Mouse (Mus musculus): ENCODE measurements around the gene Ski. TPM values are rescaled to one million over a fixed set of nuclear protein-coding genes. Genes with fewer than 3 reads are reported as not detected.

The Ski gene
- polyA plus RNA-seq, 1 experiment from 2014 or later = 17.8 TPM

DNA sequence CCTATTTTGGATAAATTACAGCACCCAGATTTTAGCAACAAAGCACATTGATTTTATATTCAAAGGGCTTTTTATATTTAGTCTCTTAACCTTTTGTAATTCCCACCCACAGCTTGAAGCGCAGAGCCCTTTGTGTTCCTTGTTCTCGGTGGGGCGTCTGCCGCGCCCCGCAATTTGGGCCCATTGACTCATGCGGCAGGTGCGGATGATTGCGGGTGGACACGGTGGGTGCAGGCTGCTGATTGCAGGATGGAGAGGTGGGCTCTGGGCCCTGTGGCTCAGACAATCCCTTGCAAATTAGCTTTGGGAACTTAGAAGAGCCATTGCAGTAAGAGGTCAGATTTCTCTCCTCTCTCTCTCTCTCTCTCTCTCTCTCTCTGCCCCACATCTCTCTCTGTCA lies 104.1 kb downstream of the Ski start:
- Histone ChIP-seq H3K36me3 (ENCODE audit: control insufficient read depth, insufficient read depth, low read length) (no peaks in the 10 kb centered on the region), H3K4me1 (ENCODE audit: control insufficient read depth, insufficient read depth, low read length) (peaks cover 26% of the 10 kb centered on the region), H3K9ac (ENCODE audit: low read length) (no peak overlapping the region), H3K4me2 (ENCODE audit: low read depth, severe bottlenecking) (no peak overlapping the region), H3K9me3 (ENCODE audit: control insufficient read depth, low read length) (peaks cover 2% of the 10 kb centered on the region; the same call in 1 of the 2 replicates), H3K27ac (replicated peaks; ENCODE audit: low read depth, low read length) (no peak overlapping the region), H3K4me3 (ENCODE audit: low read depth, low read length) (no peak overlapping the region), H3K27me3 (ENCODE audit: control insufficient read depth, insufficient read depth, low read length) (no peaks in the 10 kb centered on the region)
- DNase-seq (ENCODE audit: low spot score) (no peak), ATAC-seq (ENCODE audit: insufficient number of reproducible peaks, low FRiP score, low TSS enrichment, low read depth) (no peak)
- 89% methylated on average over 10 of the region's 10 CpGs for WGBS

DNA sequence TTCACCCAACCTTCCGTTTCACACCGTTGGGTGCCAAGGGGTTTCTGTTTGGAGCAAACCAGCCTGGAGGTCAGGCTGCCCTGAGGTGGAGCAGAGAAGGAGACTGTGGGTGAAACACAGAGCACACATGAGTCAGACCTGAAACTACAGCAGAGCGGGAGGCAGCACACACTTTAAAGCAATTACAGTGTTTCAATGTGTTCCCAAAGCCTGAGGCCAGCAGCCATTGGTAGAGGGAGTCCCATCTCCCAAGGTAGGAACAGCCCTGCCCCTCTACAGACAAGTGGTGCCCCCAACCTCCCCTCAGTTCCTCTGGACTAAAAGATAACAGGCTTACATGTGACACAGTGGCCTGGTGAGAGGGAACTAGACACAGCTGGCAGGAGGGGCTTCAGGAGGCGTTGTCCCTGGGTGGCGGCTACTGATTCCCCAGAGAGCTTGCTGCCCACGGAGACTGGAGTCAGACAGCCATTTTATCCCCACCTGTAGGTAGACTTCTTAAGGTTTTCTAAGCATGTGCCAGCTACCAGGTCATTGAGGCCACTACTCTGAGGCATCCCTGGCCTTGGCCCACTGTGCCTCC lies 104.9 kb downstream of the Ski start:
- H3K27me3 ChIP-seq (ENCODE audit: control insufficient read depth, insufficient read depth, low read length) = no peaks in the 10 kb centered on the region
- H3K27ac ChIP-seq (replicated peaks; ENCODE audit: low read depth, low read length) = no peak overlapping the region
- H3K9me3 ChIP-seq (ENCODE audit: control insufficient read depth, low read length) = peaks cover 2% of the 10 kb centered on the region; the same call in 1 of the 2 replicates
- ATAC-seq (ENCODE audit: insufficient number of reproducible peaks, low FRiP score, low TSS enrichment, low read depth) = no peak
- no peak for DNase-seq (ENCODE audit: low spot score)
- no peaks in the 10 kb centered on the region for H3K36me3 ChIP-seq (ENCODE audit: control insufficient read depth, insufficient read depth, low read length)
- no peak overlapping the region for H3K4me2 ChIP-seq (ENCODE audit: low read depth, severe bottlenecking)
- peaks cover 21% of the 10 kb centered on the region for H3K4me1 ChIP-seq (ENCODE audit: control insufficient read depth, insufficient read depth, low read length)
- H3K4me3 ChIP-seq (ENCODE audit: low read depth, low read length) = no peak overlapping the region
- 75% methylated on average over 6 of the region's 6 CpGs for WGBS
- H3K9ac ChIP-seq (ENCODE audit: low read length) = no peak overlapping the region

GRCm38 (mm10) chr4:155116607-155117006 lies 105.8 kb downstream of the Ski start:
- H3K4me1 ChIP-seq (ENCODE audit: control insufficient read depth, insufficient read depth, low read length) = peaks cover 15% of the 10 kb centered on the region

DNA sequence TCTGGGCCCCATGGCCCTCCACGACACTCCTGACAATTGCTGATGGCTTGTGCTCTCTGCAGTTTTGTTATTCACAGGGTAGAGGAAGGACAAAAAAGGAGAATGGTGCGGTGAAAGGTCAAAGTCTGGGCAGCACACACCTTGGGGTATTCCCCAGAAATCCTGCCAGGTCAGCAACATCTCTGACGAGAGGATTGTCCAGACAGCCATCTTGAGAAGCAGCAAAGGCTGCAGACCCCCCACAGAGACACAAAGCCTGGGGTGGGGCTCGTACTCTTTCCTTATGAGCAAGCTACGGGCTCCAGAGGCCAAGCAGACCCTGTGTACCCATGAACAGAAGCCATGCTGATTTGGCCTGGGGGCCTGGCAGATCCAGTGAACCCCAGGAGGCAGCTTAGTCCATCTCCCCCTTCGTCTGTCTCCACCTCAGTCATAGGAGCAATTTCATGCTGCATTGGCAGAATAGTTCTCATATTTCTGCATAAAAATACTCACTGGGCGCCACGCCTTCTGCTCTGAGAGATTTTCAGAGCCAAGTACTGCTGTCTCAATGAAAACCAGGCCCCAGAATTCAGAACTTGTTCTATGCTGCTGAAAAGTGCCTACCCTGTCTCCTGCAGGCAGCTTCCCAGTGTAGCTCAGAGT lies 108.5 kb downstream of the Ski start:
- Histone ChIP-seq H3K4me1 (ENCODE audit: control insufficient read depth, insufficient read depth, low read length) (peaks cover 5% of the 10 kb centered on the region; the same call in 1 of the 2 replicates), H3K4me3 (ENCODE audit: low read depth, low read length) (no peak overlapping the region), H3K27me3 (ENCODE audit: control insufficient read depth, insufficient read depth, low read length) (no peaks in the 10 kb centered on the region), H3K4me2 (ENCODE audit: low read depth, severe bottlenecking) (no peak overlapping the region), H3K27ac (replicated peaks; ENCODE audit: low read depth, low read length) (no peak overlapping the region), H3K9me3 (ENCODE audit: control insufficient read depth, low read length) (no peaks in the 10 kb centered on the region), H3K36me3 (ENCODE audit: control insufficient read depth, insufficient read depth, low read length) (no peaks in the 10 kb centered on the region), H3K9ac (ENCODE audit: low read length) (no peak overlapping the region)
- 68% methylated on average over 8 of the region's 8 CpGs for WGBS
- ATAC-seq (ENCODE audit: insufficient number of reproducible peaks, low FRiP score, low TSS enrichment, low read depth) (no peak), DNase-seq (ENCODE audit: low spot score) (no peak)

More at GRCm38 (mm10) chr4:155116607-155117006, 105.8 kb downstream of the Ski start:
- DNase-seq (ENCODE audit: low spot score) (no peak), ATAC-seq (ENCODE audit: insufficient number of reproducible peaks, low FRiP score, low TSS enrichment, low read depth) (no peak)
- peaks cover 2% of the 10 kb centered on the region; the same call in 1 of the 2 replicates for H3K9me3 ChIP-seq (ENCODE audit: control insufficient read depth, low read length)
- no peak overlapping the region for H3K4me2 ChIP-seq (ENCODE audit: low read depth, severe bottlenecking)
- no peak overlapping the region for H3K27ac ChIP-seq (replicated peaks; ENCODE audit: low read depth, low read length)
- H3K36me3 ChIP-seq (ENCODE audit: control insufficient read depth, insufficient read depth, low read length) = no peaks in the 10 kb centered on the region
- no peak overlapping the region for H3K4me3 ChIP-seq (ENCODE audit: low read depth, low read length)
- no peaks in the 10 kb centered on the region for H3K27me3 ChIP-seq (ENCODE audit: control insufficient read depth, insufficient read depth, low read length)
- WGBS = 91% methylated on average over 4 of the region's 4 CpGs
- H3K9ac ChIP-seq (ENCODE audit: low read length) = no peak overlapping the region

GRCm38 (mm10) chr4:155109471-155109870 lies 112.9 kb downstream of the Ski start:
- ATAC-seq (ENCODE audit: insufficient number of reproducible peaks, low FRiP score, low TSS enrichment, low read depth) (no peak), DNase-seq (ENCODE audit: low spot score) (no peak)
- Histone ChIP-seq H3K9ac (ENCODE audit: low read length) (no peak overlapping the region), H3K27me3 (ENCODE audit: control insufficient read depth, insufficient read depth, low read length) (no peaks in the 10 kb centered on the region), H3K9me3 (ENCODE audit: control insufficient read depth, low read length) (no peaks in the 10 kb centered on the region), H3K4me3 (ENCODE audit: low read depth, low read length) (no peak overlapping the region), H3K27ac (replicated peaks; ENCODE audit: low read depth, low read length) (no peak overlapping the region), H3K4me1 (ENCODE audit: control insufficient read depth, insufficient read depth, low read length) (peaks cover 2% of the 10 kb centered on the region; the same call in 1 of the 2 replicates), H3K36me3 (ENCODE audit: control insufficient read depth, insufficient read depth, low read length) (no peaks in the 10 kb centered on the region), H3K4me2 (ENCODE audit: low read depth, severe bottlenecking) (no peak overlapping the region)
- 65% methylated on average over 5 of the region's 5 CpGs for WGBS

DNA sequence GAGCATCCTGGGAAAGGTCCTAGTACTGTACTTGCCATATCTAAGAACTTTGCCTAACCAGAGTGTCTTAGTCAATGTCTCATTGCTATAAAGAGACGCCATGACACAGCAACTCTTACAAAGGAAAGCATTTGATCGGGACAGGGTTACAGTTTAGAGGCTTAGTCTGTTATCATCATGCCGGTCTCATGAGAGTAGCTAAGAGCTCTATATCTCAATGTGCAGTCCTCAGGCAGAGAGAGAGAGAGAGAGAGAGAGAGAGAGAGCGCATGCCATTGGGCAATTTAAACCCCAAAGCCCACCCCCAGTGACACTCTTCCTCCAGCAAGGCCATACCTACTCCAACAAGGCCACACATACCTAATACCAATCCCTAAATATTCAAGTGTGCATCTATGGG lies 114.5 kb downstream of the Ski start:
- ATAC-seq (ENCODE audit: insufficient number of reproducible peaks, low FRiP score, low TSS enrichment, low read depth) = no peak
- H3K36me3 ChIP-seq (ENCODE audit: control insufficient read depth, insufficient read depth, low read length) = no peaks in the 10 kb centered on the region
- WGBS = 91% methylated on average over 4 of the region's 4 CpGs

More for the DNA sequence above, 114.5 kb downstream of the Ski start:
- Histone ChIP-seq H3K27me3 (ENCODE audit: control insufficient read depth, insufficient read depth, low read length) (no peaks in the 10 kb centered on the region), H3K4me1 (ENCODE audit: control insufficient read depth, insufficient read depth, low read length) (peaks cover 2% of the 10 kb centered on the region; the same call in 1 of the 2 replicates), H3K4me2 (ENCODE audit: low read depth, severe bottlenecking) (no peak overlapping the region), H3K4me3 (ENCODE audit: low read depth, low read length) (no peak overlapping the region), H3K9me3 (ENCODE audit: control insufficient read depth, low read length) (no peaks in the 10 kb centered on the region), H3K9ac (ENCODE audit: low read length) (no peak overlapping the region), H3K27ac (replicated peaks; ENCODE audit: low read depth, low read length) (no peak overlapping the region)
- no peak for DNase-seq (ENCODE audit: low spot score)

Other genes with a start within 250 kb of the Ski start
- 1.0 and 1.2 TPM in 2 replicates for gene Plch2, start 165.8 kb downstream of the Ski start, polyA plus RNA-seq (2014; fragmentation: Nextera tagmentation; extraction: Ambion mirVana)
- 6.5 and 8.5 TPM in 2 replicates for gene Pex10, start 155.6 kb downstream of the Ski start, polyA plus RNA-seq (2014; fragmentation: Nextera tagmentation; extraction: Ambion mirVana)
- gene Rer1, start 136.2 kb downstream of the Ski start, polyA plus RNA-seq (2014; fragmentation: Nextera tagmentation; extraction: Ambion mirVana) = 137 and 149 TPM in 2 replicates
- gene Morn1, start 136.0 kb downstream of the Ski start, polyA plus RNA-seq (2014; fragmentation: Nextera tagmentation; extraction: Ambion mirVana) = 3.5 and 4.5 TPM in 2 replicates
- 103 and 104 TPM in 2 replicates for gene Faap20, start 27.2 kb upstream of the Ski start, polyA plus RNA-seq (2014; fragmentation: Nextera tagmentation; extraction: Ambion mirVana)
- gene Prkcz, start 138.8 kb upstream of the Ski start, polyA plus RNA-seq (2014; fragmentation: Nextera tagmentation; extraction: Ambion mirVana) = 6.3 and 9.3 TPM in 2 replicates
- gene Gabrd, start 175.5 kb upstream of the Ski start, polyA plus RNA-seq (2014; fragmentation: Nextera tagmentation; extraction: Ambion mirVana) = 0.08 TPM in 1 of 2 replicates, not detected in the other
- 5.1 and 6.1 TPM in 2 replicates for gene Cfap74, start 186.6 kb upstream of the Ski start, polyA plus RNA-seq (2014; fragmentation: Nextera tagmentation; extraction: Ambion mirVana)
- gene Tmem52, start 246.5 kb upstream of the Ski start, polyA plus RNA-seq (2014; fragmentation: Nextera tagmentation; extraction: Ambion mirVana) = not detected in 2 replicates

All from limb, embryonic 11.5 days (tissue).